Mouse (Mus musculus): ENCODE data around the gene Usp38. TPM values are rescaled to one million over a fixed set of nuclear protein-coding genes. Genes with fewer than 3 reads are reported as not detected.

The Usp38 gene
- polyA plus RNA-seq, 2 experiments: 10.9 to 24.1 TPM

DNA sequence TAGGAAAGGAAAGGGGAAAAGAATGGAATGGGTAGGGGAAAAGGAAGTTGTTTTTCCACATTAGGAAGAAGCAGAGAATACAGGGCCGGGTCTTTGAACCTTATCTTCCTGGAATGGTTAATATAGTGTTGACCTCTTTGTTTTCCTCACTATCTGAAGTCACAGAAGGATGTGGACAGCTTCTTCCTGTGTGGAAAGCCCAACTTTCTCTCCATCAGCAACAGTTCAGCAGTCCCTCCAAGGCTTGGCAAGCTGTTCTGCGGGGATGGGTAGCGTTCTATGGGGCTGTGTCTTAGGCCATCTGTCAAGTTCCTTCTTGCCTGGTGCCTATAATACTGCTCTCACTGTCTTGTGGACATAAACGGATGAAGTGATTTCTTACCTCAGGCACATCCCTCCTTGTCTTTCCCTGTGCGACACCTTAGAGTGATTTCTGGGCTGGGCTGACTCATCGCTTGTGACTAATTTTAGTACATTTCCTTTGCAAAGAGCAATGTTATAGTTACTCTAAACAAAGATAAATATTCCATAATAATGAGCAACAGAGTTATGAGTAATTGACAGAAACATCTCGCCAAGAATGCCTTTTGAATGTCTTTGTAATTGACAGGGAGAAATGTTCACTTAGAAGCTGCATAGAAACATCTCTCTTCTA, 52.7 kb downstream of the Usp38 start:
- 75% methylated on average over 7 of the region's 7 CpGs for WGBS
- Histone ChIP-seq H3K9ac (ENCODE audit: low read depth, low read length, severe bottlenecking) (no peak overlapping the region), H3K9me3 (ENCODE audit: control insufficient read depth, low read length) (no peaks in the 10 kb centered on the region), H3K4me2 (replicated peaks; ENCODE audit: low read depth, low read length, severe bottlenecking) (no peak overlapping the region), H3K27me3 (ENCODE audit: control insufficient read depth, insufficient read depth, low read length) (no peaks in the 10 kb centered on the region), H3K27ac (replicated peaks; ENCODE audit: low read depth, low read length) (no peak overlapping the region), H3K4me1 (ENCODE audit: control insufficient read depth, insufficient read depth, low read length) (peaks cover 5% of the 10 kb centered on the region; the same call in 1 of the 2 replicates), H3K36me3 (ENCODE audit: control insufficient read depth, insufficient read depth, low read length) (no peaks in the 10 kb centered on the region), H3K4me3 (replicated peaks; ENCODE audit: low read length) (no peak overlapping the region)
- ATAC-seq (ENCODE audit: low FRiP score, low read depth) (no peak), DNase-seq (ENCODE audit: low spot score) (no peak)
- TF ChIP-seq POLR2A (IDR thresholded peaks at IDR 0.05; ENCODE audit: borderline replicate concordance, extremely low read depth, insufficient read depth, insufficient read length): no peak

DNA sequence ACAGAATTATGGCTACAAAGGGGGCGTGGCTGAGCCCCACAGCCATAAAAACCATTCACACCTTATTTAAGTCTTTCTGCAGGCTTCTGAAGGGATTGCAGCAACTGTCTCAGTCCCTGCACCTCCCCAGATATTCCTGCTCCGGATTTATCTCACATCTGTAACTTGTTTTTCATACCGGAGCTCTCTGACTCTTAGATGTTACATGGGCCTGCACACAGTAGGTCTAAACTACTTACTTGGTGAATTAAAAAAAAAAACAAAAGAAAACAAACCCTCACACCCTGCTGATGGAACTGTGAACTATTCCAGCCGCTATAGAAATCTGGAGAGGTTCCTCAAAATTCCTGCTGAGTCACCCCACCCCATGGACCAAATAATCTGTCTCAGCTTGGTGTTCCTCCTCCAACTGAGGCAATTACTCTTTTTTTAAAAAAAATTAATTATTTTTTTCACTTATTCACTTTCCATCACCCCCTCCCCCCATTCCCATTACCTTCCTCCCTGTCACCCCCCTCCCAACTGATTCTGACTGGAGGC, 53.6 kb downstream of the Usp38 start:
- no peak for ATAC-seq (ENCODE audit: low FRiP score, low read depth)
- H3K36me3 ChIP-seq (ENCODE audit: control insufficient read depth, insufficient read depth, low read length): no peaks in the 10 kb centered on the region
- WGBS: 58% methylated on average over 4 of the region's 4 CpGs

DNA sequence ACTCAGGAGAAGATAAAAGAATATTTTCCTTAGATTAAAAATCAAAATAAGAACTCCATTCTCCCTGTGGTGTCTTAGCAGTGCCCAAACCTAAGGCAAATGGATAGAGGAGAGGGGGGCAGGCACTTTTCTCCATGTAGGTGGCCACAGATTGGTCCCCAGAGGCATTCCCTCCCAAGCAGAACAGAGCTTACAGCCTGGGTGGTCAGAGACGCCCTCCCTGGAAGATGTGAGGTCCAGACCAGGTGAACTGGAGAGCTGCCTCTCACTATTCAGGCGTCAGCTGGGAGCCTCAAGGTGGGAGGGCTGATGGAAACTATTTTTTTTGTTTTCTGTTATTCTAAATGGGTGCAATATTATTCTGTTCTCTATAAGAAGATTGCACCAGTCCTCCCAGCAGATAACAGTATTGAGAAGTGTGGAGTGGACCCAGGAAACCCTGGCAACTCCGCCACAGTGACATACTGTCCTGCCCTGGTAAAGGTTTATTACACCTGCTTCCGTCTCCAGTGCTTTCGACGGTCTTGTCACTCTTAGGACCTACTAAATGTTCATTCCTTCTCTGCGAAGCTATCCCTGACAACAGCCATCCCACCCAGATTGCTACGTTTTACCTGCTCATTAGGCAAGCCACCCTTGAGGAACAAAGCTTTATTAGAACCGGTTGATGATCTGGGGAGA, 55.0 kb downstream of the Usp38 start:
- peaks cover 5% of the 10 kb centered on the region; the same call in 1 of the 2 replicates for H3K4me1 ChIP-seq (ENCODE audit: control insufficient read depth, insufficient read depth, low read length)
- no peaks in the 10 kb centered on the region for H3K36me3 ChIP-seq (ENCODE audit: control insufficient read depth, insufficient read depth, low read length)
- peak overlapping the region; percentile 48 for H3K27ac ChIP-seq (replicated peaks; ENCODE audit: low read depth, low read length)
- DNase-seq (ENCODE audit: low spot score) (peak; percentile 12), ATAC-seq (ENCODE audit: low FRiP score, low read depth) (peak; percentile 55)
- H3K9ac ChIP-seq (ENCODE audit: low read depth, low read length, severe bottlenecking): no peak overlapping the region
- 57% methylated on average over 9 of the region's 9 CpGs for WGBS
- no peak for TF ChIP-seq POLR2A (IDR thresholded peaks at IDR 0.05; ENCODE audit: borderline replicate concordance, extremely low read depth, insufficient read depth, insufficient read length)
- peaks cover 8% of the 10 kb centered on the region; the same call in 1 of the 2 replicates for H3K9me3 ChIP-seq (ENCODE audit: control insufficient read depth, low read length)
- no peaks in the 10 kb centered on the region for H3K27me3 ChIP-seq (ENCODE audit: control insufficient read depth, insufficient read depth, low read length)
- H3K4me3 ChIP-seq (replicated peaks; ENCODE audit: low read length): no peak overlapping the region
- no peak overlapping the region; the same call in 1 of the 2 replicates for H3K4me2 ChIP-seq (replicated peaks; ENCODE audit: low read depth, low read length, severe bottlenecking)

More for the DNA sequence above, 53.6 kb downstream of the Usp38 start:
- Histone ChIP-seq H3K27ac (replicated peaks; ENCODE audit: low read depth, low read length) (no peak overlapping the region), H3K4me2 (replicated peaks; ENCODE audit: low read depth, low read length, severe bottlenecking) (no peak overlapping the region), H3K9ac (ENCODE audit: low read depth, low read length, severe bottlenecking) (no peak overlapping the region), H3K27me3 (ENCODE audit: control insufficient read depth, insufficient read depth, low read length) (no peaks in the 10 kb centered on the region), H3K4me3 (replicated peaks; ENCODE audit: low read length) (no peak overlapping the region), H3K4me1 (ENCODE audit: control insufficient read depth, insufficient read depth, low read length) (peaks cover 5% of the 10 kb centered on the region; the same call in 1 of the 2 replicates), H3K9me3 (ENCODE audit: control insufficient read depth, low read length) (0 out of 2 replicates have a peak, but pooled peaks cover under 1% of the 10 kb centered on the region)
- no peak for TF ChIP-seq POLR2A (IDR thresholded peaks at IDR 0.05; ENCODE audit: borderline replicate concordance, extremely low read depth, insufficient read depth, insufficient read length)
- DNase-seq (ENCODE audit: low spot score): no peak

DNA sequence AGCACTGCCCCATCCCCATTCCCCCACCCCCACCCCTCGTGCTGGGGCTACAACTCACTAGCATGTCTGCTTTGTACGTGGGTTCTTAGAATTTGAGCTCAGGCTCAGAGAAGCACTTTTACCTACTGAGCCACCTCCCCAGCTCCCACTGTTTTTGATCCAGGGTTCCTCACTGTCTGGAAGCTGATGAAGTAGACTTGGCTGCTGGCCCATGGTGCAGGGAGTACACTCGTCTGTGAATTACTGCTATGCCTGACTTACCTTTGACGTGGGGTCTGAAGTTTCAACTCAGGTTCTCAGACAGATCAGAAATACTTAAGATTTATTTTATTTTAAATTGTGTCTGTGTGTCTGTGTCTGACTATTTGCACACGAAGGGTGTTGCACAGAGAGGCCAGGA, 57.0 kb downstream of the Usp38 start:
- no peak for DNase-seq (ENCODE audit: low spot score)
- H3K27me3 ChIP-seq (ENCODE audit: control insufficient read depth, insufficient read depth, low read length): no peaks in the 10 kb centered on the region

DNA sequence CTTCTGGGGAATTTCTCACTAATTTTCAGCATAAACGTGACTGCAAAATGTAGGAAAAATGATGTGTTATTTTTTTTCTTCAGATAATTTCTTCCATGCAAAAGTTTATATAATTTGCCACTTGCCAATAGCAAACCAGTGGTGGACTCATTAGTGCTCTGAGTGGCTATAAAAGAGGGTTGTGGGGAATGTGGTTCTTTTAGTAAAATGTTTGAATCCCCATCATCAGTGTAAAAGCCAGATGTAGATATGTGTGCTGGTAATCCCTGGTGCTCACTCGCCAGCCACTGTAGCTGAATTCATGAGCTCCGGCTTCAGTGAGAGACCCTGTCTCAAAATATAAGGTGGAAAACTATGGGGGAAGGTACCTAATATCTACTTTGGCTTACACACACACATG, 61.8 kb downstream of the Usp38 start:
- H3K9me3 ChIP-seq (ENCODE audit: control insufficient read depth, low read length): peaks cover 8% of the 10 kb centered on the region; the same call in 1 of the 2 replicates
- H3K36me3 ChIP-seq (ENCODE audit: control insufficient read depth, insufficient read depth, low read length): no peaks in the 10 kb centered on the region
- H3K9ac ChIP-seq (ENCODE audit: low read depth, low read length, severe bottlenecking): no peak overlapping the region
- no peak overlapping the region for H3K27ac ChIP-seq (replicated peaks; ENCODE audit: low read depth, low read length)
- H3K27me3 ChIP-seq (ENCODE audit: control insufficient read depth, insufficient read depth, low read length): no peaks in the 10 kb centered on the region
- no peak for TF ChIP-seq POLR2A (IDR thresholded peaks at IDR 0.05; ENCODE audit: borderline replicate concordance, extremely low read depth, insufficient read depth, insufficient read length)
- H3K4me2 ChIP-seq (replicated peaks; ENCODE audit: low read depth, low read length, severe bottlenecking): no peak overlapping the region
- no peak for ATAC-seq (ENCODE audit: low FRiP score, low read depth)
- H3K4me1 ChIP-seq (ENCODE audit: control insufficient read depth, insufficient read depth, low read length): peaks cover 3% of the 10 kb centered on the region; the same call in 1 of the 2 replicates
- no peak overlapping the region for H3K4me3 ChIP-seq (replicated peaks; ENCODE audit: low read length)
- WGBS: 54% methylated on average over 3 of the region's 3 CpGs
- no peak for DNase-seq (ENCODE audit: low spot score)

More for the DNA sequence above, 57.0 kb downstream of the Usp38 start:
- no peak for TF ChIP-seq POLR2A (IDR thresholded peaks at IDR 0.05; ENCODE audit: borderline replicate concordance, extremely low read depth, insufficient read depth, insufficient read length)
- ATAC-seq (ENCODE audit: low FRiP score, low read depth): no peak
- Histone ChIP-seq H3K27ac (replicated peaks; ENCODE audit: low read depth, low read length) (no peak overlapping the region), H3K9me3 (ENCODE audit: control insufficient read depth, low read length) (peaks cover 8% of the 10 kb centered on the region; the same call in 1 of the 2 replicates), H3K4me2 (replicated peaks; ENCODE audit: low read depth, low read length, severe bottlenecking) (no peak overlapping the region), H3K9ac (ENCODE audit: low read depth, low read length, severe bottlenecking) (no peak overlapping the region), H3K4me3 (replicated peaks; ENCODE audit: low read length) (no peak overlapping the region), H3K36me3 (ENCODE audit: control insufficient read depth, insufficient read depth, low read length) (no peaks in the 10 kb centered on the region), H3K4me1 (ENCODE audit: control insufficient read depth, insufficient read depth, low read length) (peaks cover 5% of the 10 kb centered on the region; the same call in 1 of the 2 replicates)
- WGBS: 63% methylated on average over 5 of the region's 5 CpGs

All from limb, embryonic 14.5 days (tissue).